Mouse (Mus musculus) liver, adult 2 months (tissue): ENCODE measurements at regions not wholly inside any gene's neighbourhood (a gene's known extent, or its start where the extent isn't known, plus 50 kb on each side); places are given as distances from the start of the nearest gene placed in this dataset.

Experiments used
- CTCF ChIP-seq: fragments of 200-500 bp; IDR thresholded peaks from 2 replicates; pipeline ENCODE4 v1.5.1; 2011; ENCODE audit warnings: low read depth, low read length, control low read depth
- POLR2A ChIP-seq: fragments of 200-500 bp; IDR thresholded peaks from 2 replicates; pipeline ENCODE4 v1.6.1; 2011; ENCODE audit warnings: low read length, control low read depth; ENCODE audit not compliant: insufficient read depth; ENCODE audit errors: extremely low read depth

DNA sequence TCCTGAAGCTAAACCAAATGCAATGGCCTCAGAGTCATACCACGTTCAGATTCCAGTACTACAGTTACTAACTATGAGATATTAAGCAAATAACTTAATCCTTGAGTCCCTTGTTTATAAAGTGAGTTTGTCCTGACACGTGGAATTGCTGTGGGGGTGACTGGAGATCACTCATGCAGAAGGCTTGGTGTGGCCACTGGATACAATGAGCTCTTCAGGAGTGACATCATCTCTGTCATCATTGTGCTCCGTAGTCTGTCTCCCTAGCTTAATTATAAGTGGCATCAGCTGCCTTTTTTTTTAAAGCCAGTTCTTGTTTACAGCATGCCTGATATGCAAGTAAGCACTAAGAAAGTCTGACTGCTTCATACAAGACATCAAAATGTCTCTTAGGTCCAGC is 89.0 kb downstream of the Otx2 start:
- TF ChIP-seq CTCF (no peak), POLR2A (no peak)
